Mouse (Mus musculus): ENCODE measurements at regions not wholly inside any gene's neighbourhood (a gene's known extent, or its start where the extent isn't known, plus 50 kb on each side); places are given as distances from the start of the nearest gene placed in this dataset.
"Not testable (repeated sequence)": the region's sequence is repeated elsewhere in the genome, so short reads cannot be mapped to it uniquely, and the experiment has no call there.

DNA sequence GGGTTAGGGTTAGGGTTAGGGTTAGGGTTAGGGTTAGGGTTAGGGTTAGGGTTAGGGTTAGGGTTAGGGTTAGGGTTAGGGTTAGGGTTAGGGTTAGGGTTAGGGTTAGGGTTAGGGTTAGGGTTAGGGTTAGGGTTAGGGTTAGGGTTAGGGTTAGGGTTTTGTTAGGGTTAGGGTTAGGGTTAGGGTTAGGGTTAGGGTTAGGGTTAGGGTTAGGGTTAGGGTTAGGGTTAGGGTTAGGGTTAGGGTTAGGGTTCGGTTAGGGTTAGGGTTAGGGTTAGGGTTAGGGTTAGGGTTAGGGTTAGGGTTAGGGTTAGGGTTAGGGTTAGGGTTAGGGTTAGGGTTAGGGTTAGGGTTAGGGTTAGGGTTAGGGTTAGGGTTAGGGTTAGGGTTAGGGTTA is 124.7 kb upstream of the Fgf14 start:
- ATAC-seq (ENCODE audit: insufficient number of reproducible peaks, insufficient read depth, low FRiP score, low read depth); H3K4me2 ChIP-seq (replicated peaks; ENCODE audit: low read depth, low read length); H3K4me1 ChIP-seq (ENCODE audit: control insufficient read depth, insufficient read depth, low read length); H3K36me3 ChIP-seq (ENCODE audit: control insufficient read depth, insufficient read depth, low read length); H3K9ac ChIP-seq (replicated peaks; ENCODE audit: low read depth, low read length); H3K4me3 ChIP-seq (ENCODE audit: low read depth, low read length); H3K27ac ChIP-seq (ENCODE audit: low read length); H3K27me3 ChIP-seq (ENCODE audit: control insufficient read depth, insufficient read depth, low read length); H3K9me3 ChIP-seq (ENCODE audit: control insufficient read depth, low read depth, low read length): not testable (repeated sequence)
- 0% methylated on average over 1 of the region's 1 CpGs for WGBS

DNA sequence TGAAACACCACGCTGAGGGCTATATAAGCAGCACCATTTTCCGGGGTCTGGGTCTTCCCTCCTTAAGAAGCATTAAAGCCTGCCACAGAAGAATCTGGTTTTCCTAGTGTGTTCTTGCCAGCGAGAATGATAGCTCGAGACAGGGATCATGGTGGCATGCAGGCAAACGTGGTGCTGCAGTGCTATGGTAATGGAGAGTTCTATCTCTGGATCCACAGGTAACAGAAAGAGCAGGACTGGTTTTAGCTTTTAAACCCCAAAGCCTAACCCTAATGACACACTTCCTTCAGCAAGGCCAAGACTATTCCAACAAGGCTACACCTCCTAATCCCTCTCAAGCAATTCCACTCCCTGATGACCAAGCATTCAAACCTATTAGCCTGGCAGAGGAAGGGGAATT is 123.5 kb upstream of the Fgf14 start:
- H3K9me3 ChIP-seq (ENCODE audit: control insufficient read depth, low read depth, low read length): no peaks in the 10 kb centered on the region
- no peak overlapping the region for H3K9ac ChIP-seq (replicated peaks; ENCODE audit: low read depth, low read length)
- H3K27me3 ChIP-seq (ENCODE audit: control insufficient read depth, insufficient read depth, low read length): no peaks in the 10 kb centered on the region
- H3K4me2 ChIP-seq (replicated peaks; ENCODE audit: low read depth, low read length): no peak overlapping the region
- H3K36me3 ChIP-seq (ENCODE audit: control insufficient read depth, insufficient read depth, low read length): no peaks in the 10 kb centered on the region
- 81% methylated on average over 5 of the region's 5 CpGs for WGBS
- no peak overlapping the region for H3K4me3 ChIP-seq (ENCODE audit: low read depth, low read length)
- H3K4me1 ChIP-seq (ENCODE audit: control insufficient read depth, insufficient read depth, low read length): no peaks in the 10 kb centered on the region
- no peak for ATAC-seq (ENCODE audit: insufficient number of reproducible peaks, insufficient read depth, low FRiP score, low read depth)
- H3K27ac ChIP-seq (ENCODE audit: low read length): no peak overlapping the region

DNA sequence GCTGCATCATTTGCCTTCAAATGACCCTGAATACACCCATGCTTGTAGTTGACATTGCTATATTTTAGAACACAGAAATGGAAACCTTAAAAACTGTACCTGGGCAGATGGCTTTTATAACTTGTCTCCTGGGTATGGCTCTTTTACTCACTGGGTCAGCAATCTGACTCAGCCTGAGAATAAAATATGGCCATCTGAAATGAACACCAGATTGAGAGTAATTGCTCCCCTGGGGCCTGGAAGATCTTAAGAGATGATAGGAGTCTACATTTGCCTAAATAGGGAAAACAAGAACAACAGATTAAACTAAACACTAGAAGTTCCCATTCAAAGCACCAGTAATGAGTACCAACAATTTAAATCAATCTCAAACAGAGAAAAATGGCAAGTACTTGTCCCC is 98.5 kb upstream of the Fgf14 start:
- ATAC-seq (ENCODE audit: insufficient number of reproducible peaks, insufficient read depth, low FRiP score, low read depth): no peak
- Histone ChIP-seq H3K27ac (ENCODE audit: low read length) (no peak overlapping the region), H3K36me3 (ENCODE audit: control insufficient read depth, insufficient read depth, low read length) (no peaks in the 10 kb centered on the region), H3K4me3 (ENCODE audit: low read depth, low read length) (no peak overlapping the region), H3K4me1 (ENCODE audit: control insufficient read depth, insufficient read depth, low read length) (no peaks in the 10 kb centered on the region), H3K9ac (replicated peaks; ENCODE audit: low read depth, low read length) (no peak overlapping the region), H3K27me3 (ENCODE audit: control insufficient read depth, insufficient read depth, low read length) (no peaks in the 10 kb centered on the region), H3K9me3 (ENCODE audit: control insufficient read depth, low read depth, low read length) (no peaks in the 10 kb centered on the region), H3K4me2 (replicated peaks; ENCODE audit: low read depth, low read length) (no peak overlapping the region)

DNA sequence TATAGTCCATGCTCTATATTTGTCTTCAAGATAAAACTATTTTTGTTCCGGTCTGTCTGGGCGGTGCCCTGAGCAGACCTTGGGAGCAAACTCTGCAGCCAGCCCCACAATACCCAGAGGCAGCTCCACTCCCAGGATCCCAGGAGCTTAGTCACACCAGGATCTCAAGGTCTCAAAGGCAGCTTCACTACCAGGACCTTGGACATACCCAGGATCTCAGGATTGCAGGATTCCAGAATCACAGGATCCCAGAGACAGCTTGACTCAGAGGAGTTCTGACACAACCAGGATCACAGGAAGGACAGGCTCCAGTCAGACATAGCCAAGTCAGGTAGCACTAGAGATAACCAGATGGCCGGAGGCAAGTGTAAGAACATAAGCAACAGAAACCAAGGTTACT is 91.1 kb upstream of the Fgf14 start:
- ATAC-seq (ENCODE audit: insufficient number of reproducible peaks, insufficient read depth, low FRiP score, low read depth): no peak
- Histone ChIP-seq H3K27ac (ENCODE audit: low read length) (no peak overlapping the region), H3K4me3 (ENCODE audit: low read depth, low read length) (no peak overlapping the region), H3K36me3 (ENCODE audit: control insufficient read depth, insufficient read depth, low read length) (no peaks in the 10 kb centered on the region), H3K4me2 (replicated peaks; ENCODE audit: low read depth, low read length) (no peak overlapping the region), H3K27me3 (ENCODE audit: control insufficient read depth, insufficient read depth, low read length) (no peaks in the 10 kb centered on the region), H3K9me3 (ENCODE audit: control insufficient read depth, low read depth, low read length) (no peaks in the 10 kb centered on the region), H3K9ac (replicated peaks; ENCODE audit: low read depth, low read length) (no peak overlapping the region), H3K4me1 (ENCODE audit: control insufficient read depth, insufficient read depth, low read length) (no peaks in the 10 kb centered on the region)
- WGBS: 91% methylated on average over 3 of the region's 3 CpGs

DNA sequence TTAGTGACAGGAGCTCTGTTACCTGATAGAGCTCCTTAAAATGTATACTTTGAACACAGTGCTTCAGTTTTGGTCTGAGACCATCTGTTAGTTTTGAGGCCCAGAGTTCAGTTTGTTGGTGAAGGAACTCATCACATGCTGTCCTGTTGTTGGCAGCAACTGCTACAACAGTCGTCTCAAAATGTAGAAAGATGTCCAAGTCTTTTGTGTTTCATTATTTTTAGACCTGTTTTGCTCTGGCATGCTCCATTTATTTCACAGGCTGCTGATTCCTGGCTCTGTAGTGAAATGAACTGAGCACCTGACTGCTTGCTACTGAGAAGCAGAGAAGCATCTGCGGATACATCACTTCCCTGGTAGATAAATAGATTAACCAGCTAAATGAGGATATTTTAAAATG is 90.3 kb upstream of the Fgf14 start:
- Histone ChIP-seq H3K27me3 (ENCODE audit: control insufficient read depth, insufficient read depth, low read length) (no peaks in the 10 kb centered on the region), H3K4me1 (ENCODE audit: control insufficient read depth, insufficient read depth, low read length) (no peaks in the 10 kb centered on the region), H3K9me3 (ENCODE audit: control insufficient read depth, low read depth, low read length) (no peaks in the 10 kb centered on the region), H3K4me2 (replicated peaks; ENCODE audit: low read depth, low read length) (no peak overlapping the region), H3K4me3 (ENCODE audit: low read depth, low read length) (no peak overlapping the region), H3K9ac (replicated peaks; ENCODE audit: low read depth, low read length) (no peak overlapping the region), H3K27ac (ENCODE audit: low read length) (no peak overlapping the region), H3K36me3 (ENCODE audit: control insufficient read depth, insufficient read depth, low read length) (no peaks in the 10 kb centered on the region)
- 58% methylated on average over 2 of the region's 2 CpGs for WGBS
- no peak for ATAC-seq (ENCODE audit: insufficient number of reproducible peaks, insufficient read depth, low FRiP score, low read depth)

DNA sequence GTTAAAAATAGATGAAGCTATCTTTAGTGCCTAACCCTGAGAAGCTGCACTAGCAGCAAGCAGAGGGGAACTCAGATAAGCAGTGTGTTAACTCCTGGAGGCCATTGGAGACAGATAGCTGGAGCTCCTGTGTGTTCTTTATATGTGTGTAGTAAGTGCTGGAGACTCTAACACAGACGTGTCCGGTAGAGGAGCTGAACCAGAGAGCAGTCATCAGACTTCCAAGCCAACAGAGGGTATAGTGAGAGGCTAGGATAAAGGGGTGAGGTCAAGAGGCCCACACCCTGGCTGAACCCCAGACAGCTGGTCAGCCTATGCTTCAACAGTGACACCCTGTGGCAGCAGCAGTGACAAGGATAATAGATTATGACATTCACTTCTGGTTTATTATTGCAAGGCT is 65.6 kb upstream of the Fgf14 start:
- no peaks in the 10 kb centered on the region for H3K9me3 ChIP-seq (ENCODE audit: control insufficient read depth, low read depth, low read length)
- peak; percentile 33; the same call in 1 of the 2 replicates for ATAC-seq (ENCODE audit: insufficient number of reproducible peaks, insufficient read depth, low FRiP score, low read depth)
- H3K9ac ChIP-seq (replicated peaks; ENCODE audit: low read depth, low read length): no peak overlapping the region
- H3K4me3 ChIP-seq (ENCODE audit: low read depth, low read length): no peak overlapping the region
- H3K36me3 ChIP-seq (ENCODE audit: control insufficient read depth, insufficient read depth, low read length): no peaks in the 10 kb centered on the region
- H3K4me2 ChIP-seq (replicated peaks; ENCODE audit: low read depth, low read length): no peak overlapping the region
- H3K27ac ChIP-seq (ENCODE audit: low read length): no peak overlapping the region
- H3K27me3 ChIP-seq (ENCODE audit: control insufficient read depth, insufficient read depth, low read length): no peaks in the 10 kb centered on the region
- no peaks in the 10 kb centered on the region for H3K4me1 ChIP-seq (ENCODE audit: control insufficient read depth, insufficient read depth, low read length)
- WGBS: 28% methylated on average over 2 of the region's 2 CpGs

Measured in stomach, embryonic 14.5 days (tissue).